Mouse (Mus musculus) stomach, embryonic 14.5 days (tissue): Measurements from ENCODE around the gene Morn3. TPM values are rescaled to one million over a fixed set of nuclear protein-coding genes. Genes with fewer than 3 reads are reported as not detected.

Experiments used
- ATAC-seq: fragments of 200-750 bp; cut with Nextera tagmentation; 2 replicates; pipeline ENCODE4 v1.8.0; 2017; ENCODE audit warnings: low read depth, moderate TSS enrichment; ENCODE audit not compliant: insufficient number of reproducible peaks, insufficient read depth, low FRiP score
- H3K27ac ChIP-seq: fragments of 300-500 bp; sonication (generic); 2 replicates; pipeline ENCODE4 v1.5.1; 2014; ENCODE audit warnings: mild to moderate bottlenecking, low read length, moderate library complexity, mixed read lengths
- H3K27me3 ChIP-seq: fragments of 300-500 bp; sonication (generic); 2 replicates; pipeline ENCODE4 v1.6.1; 2014; ENCODE audit warnings: low read length, control low read depth, mixed read lengths; ENCODE audit not compliant: control insufficient read depth, insufficient read depth
- H3K36me3 ChIP-seq: fragments of 300-500 bp; sonication (generic); 2 replicates; pipeline ENCODE4 v1.6.1; 2014; ENCODE audit warnings: mild to moderate bottlenecking, control low read depth, low read length, moderate library complexity, mixed read lengths; ENCODE audit not compliant: control insufficient read depth, insufficient read depth
- H3K4me1 ChIP-seq: fragments of 300-500 bp; sonication (generic); 2 replicates; pipeline ENCODE4 v1.6.1; 2014; ENCODE audit warnings: low read length, control low read depth, mixed read lengths; ENCODE audit not compliant: control insufficient read depth, insufficient read depth
- H3K4me2 ChIP-seq: fragments of 300-500 bp; sonication (generic); replicated peaks from 2 replicates; pipeline ENCODE4 v1.6.1; 2014; ENCODE audit warnings: low read depth, low read length, control low read depth
- H3K4me3 ChIP-seq: fragments of 300-500 bp; sonication (generic); 2 replicates; pipeline ENCODE4 v1.5.1; 2014; ENCODE audit warnings: low read depth, low read length, control low read depth
- H3K9ac ChIP-seq: fragments of 300-500 bp; sonication (generic); replicated peaks from 2 replicates; pipeline ENCODE4 v1.6.1; 2014; ENCODE audit warnings: low read depth, mild to moderate bottlenecking, control low read depth, low read length, moderate library complexity, mixed read lengths
- H3K9me3 ChIP-seq: fragments of 300-500 bp; sonication (generic); 2 replicates; pipeline ENCODE4 v1.6.1; 2016; ENCODE audit warnings: low read depth, low read length, control low read depth; ENCODE audit not compliant: control insufficient read depth
- WGBS: fragments of 180-500 bp; shearing (Covaris S2); extraction: QIAGEN DNeasy Blood & Tissue Kit; methylation state at CpG from one replicate; pipeline ENCODE4 v1.1.7; 2014; 5-methylcytosine and 5-hydroxymethylcytosine counted together
- polyA plus RNA-seq: library from polyadenylated mRNA; unstranded; fragments of >200 nt; fragmentation: Nextera tagmentation; extraction: Ambion mirVana; gene quantifications from 2 replicates; pipeline ENCODE4 v1.2.1, GENCODE M21; 2014

Gene Morn3
- polyA plus RNA-seq, 1 experiment from 2014 or later: not detected

DNA sequence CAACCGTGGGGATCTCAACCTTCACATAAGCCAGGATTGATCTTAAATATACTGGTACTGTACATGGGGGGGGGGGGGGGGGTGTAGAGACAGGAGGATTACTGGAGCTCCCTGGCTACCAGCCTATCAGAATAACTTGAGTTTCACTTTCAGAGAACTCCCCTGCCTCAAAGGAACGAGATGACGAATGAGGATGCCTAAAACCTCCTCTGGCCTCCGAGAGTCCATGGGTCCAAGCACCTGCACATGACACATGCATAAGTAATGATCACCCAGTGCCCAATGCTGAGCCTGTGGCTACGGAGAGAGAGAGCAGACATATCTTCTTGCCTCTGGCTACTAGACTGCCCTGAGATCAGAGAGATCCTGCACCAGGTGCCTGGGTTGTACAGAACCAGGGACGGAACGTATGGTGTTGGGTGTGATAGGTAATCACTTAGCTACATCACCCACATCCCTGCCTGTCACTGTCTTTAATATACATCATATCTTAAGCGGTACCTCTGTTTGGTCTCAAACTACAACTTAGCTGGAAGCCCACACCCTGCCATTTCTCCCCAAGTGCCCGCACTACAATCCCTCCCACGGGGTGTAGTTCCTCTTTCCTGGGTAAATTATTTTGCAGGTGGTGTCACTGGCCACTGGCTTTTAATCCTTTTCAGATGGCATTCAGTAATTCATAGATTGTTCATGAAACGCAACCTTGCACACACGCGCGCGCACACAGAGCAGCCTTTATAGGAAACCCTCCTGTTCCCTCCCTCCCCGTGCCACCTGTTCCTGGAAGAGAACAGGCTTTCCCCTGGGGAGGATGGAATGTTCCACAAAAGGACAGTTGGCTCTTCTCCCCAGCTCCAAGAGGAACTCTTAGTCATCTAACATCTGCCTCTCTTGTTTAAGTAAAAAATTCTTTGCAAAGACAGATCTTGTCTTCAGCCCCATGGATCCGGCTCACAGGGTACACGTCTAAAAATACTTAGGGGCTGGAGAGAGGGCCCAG lies 49.3 kb downstream of the Morn3 start:
- Histone ChIP-seq H3K27me3 (no peaks in the 10 kb centered on the region), H3K4me2 (no peak overlapping the region), H3K9me3 (no peaks in the 10 kb centered on the region), H3K36me3 (no peaks in the 10 kb centered on the region; the same call in 1 of the 2 replicates), H3K4me3 (no peak overlapping the region), H3K4me1 (no peaks in the 10 kb centered on the region), H3K27ac (no peak overlapping the region), H3K9ac (no peak overlapping the region)
- WGBS: 75% methylated on average over 18 of the region's 18 CpGs
- ATAC-seq: no peak

GRCm38 (mm10) chr5:122994910-122995309 lies 51.9 kb downstream of the Morn3 start:
- Histone ChIP-seq H3K4me1 (peaks cover 7% of the 10 kb centered on the region; the same call in 1 of the 2 replicates), H3K27me3 (no peaks in the 10 kb centered on the region), H3K9ac (no peak overlapping the region), H3K4me3 (no peak overlapping the region), H3K27ac (no peak overlapping the region), H3K9me3 (no peaks in the 10 kb centered on the region), H3K36me3 (no peaks in the 10 kb centered on the region; the same call in 1 of the 2 replicates), H3K4me2 (no peak overlapping the region)
- 0% methylated on average over 1 of the region's 1 CpGs for WGBS
- no peak for ATAC-seq

DNA sequence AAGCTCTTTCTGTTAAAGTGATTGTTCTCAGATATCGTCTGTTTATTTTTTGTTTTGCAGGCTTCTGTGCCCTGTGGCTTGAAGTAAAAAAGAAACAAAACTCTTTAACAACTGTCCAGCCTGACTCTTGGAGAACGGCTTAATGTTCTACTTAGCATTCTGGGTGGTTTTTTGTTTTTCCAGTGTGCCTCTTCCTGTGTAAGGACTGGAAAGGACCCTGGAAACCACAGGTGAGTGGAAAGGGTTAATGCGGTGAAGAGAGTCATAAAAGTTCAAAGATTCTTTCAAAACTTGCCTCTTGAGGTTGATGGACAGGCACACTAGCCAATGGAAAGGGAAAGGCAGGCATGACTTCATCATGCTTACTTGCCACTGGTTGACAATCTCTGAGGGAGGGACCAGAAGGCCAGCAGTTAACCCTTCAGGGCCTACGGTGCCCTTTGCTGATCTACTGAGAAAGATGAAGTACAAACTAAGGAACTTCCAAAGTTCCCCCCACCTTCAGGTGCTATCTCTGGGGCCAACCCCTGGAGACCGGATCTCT lies 52.4 kb downstream of the Morn3 start:
- 8% methylated on average over 5 of the region's 5 CpGs for WGBS
- Histone ChIP-seq H3K36me3 (no peaks in the 10 kb centered on the region; the same call in 1 of the 2 replicates), H3K4me1 (peaks cover 8% of the 10 kb centered on the region; the same call in 1 of the 2 replicates), H3K9me3 (no peaks in the 10 kb centered on the region), H3K4me2 (peak overlapping the region; percentile 22; the same call in 1 of the 2 replicates), H3K4me3 (no peak overlapping the region), H3K27ac (no peak overlapping the region), H3K27me3 (no peaks in the 10 kb centered on the region), H3K9ac (no peak overlapping the region)
- ATAC-seq: peak; percentile 93

GRCm38 (mm10) chr5:122993811-122994210 lies 53.0 kb downstream of the Morn3 start:
- peak overlapping the region; percentile 22; the same call in 1 of the 2 replicates for H3K4me2 ChIP-seq
- H3K4me1 ChIP-seq: peaks cover 8% of the 10 kb centered on the region; the same call in 1 of the 2 replicates
- no peak overlapping the region for H3K4me3 ChIP-seq
- no peak overlapping the region for H3K9ac ChIP-seq
- no peaks in the 10 kb centered on the region; the same call in 1 of the 2 replicates for H3K36me3 ChIP-seq
- ATAC-seq: no peak
- WGBS: 37% methylated on average over 2 of the region's 2 CpGs
- H3K9me3 ChIP-seq: no peaks in the 10 kb centered on the region
- H3K27me3 ChIP-seq: no peaks in the 10 kb centered on the region
- no peak overlapping the region for H3K27ac ChIP-seq

GRCm38 (mm10) chr5:122991350-122992004 lies 55.3 kb downstream of the Morn3 start:
- peaks cover 20% of the 10 kb centered on the region; the same call in 1 of the 2 replicates for H3K4me1 ChIP-seq
- 31% methylated on average over 5 of the region's 5 CpGs for WGBS
- no peak overlapping the region for H3K27ac ChIP-seq
- H3K27me3 ChIP-seq: no peaks in the 10 kb centered on the region
- H3K36me3 ChIP-seq: no peaks in the 10 kb centered on the region; the same call in 1 of the 2 replicates
- no peak for ATAC-seq
- no peaks in the 10 kb centered on the region for H3K9me3 ChIP-seq
- H3K4me2 ChIP-seq: no peak overlapping the region
- no peak overlapping the region for H3K9ac ChIP-seq
- no peak overlapping the region for H3K4me3 ChIP-seq

DNA sequence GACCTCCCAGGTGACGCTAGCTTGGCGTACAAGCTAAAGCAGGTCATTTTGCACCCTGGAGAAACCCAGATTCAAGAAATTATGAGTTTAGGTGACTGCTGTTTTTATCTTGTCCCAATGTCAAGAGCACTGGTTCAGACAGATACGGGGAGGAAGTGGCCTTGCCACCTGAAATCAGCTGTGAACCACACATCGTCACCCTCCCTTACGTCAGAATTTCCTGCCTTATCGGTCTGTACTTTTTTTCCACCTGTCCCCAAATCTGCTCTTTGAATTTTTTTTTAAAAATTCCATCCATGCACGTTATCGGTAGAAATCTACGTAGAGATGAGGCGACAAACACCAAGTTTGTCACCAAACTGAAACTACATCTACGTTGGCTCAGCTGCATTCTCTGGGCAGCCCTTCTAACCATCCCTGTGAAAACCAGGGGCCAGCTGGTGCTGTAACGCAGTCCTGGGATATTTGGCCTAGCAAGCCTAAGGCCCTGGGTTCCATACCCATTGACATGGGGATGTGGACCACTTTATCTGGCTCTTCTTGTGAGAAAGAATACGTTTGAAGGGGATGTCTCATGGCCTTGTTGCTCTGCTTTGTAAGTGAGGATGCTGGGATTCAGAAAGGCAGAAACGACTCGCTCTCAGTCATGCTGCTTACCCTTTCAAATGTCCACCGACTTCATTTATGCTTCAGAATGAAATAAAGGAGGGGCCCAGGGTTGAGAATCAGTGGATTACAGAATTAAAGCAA lies 56.2 kb downstream of the Morn3 start:
- Histone ChIP-seq H3K4me3 (peak overlapping the region; percentile 52; the same call in 1 of the 2 replicates), H3K9ac (no peak overlapping the region), H3K4me1 (peaks cover 20% of the 10 kb centered on the region; the same call in 1 of the 2 replicates), H3K27ac (no peak overlapping the region), H3K4me2 (peak overlapping the region; percentile 98), H3K36me3 (no peaks in the 10 kb centered on the region; the same call in 1 of the 2 replicates), H3K9me3 (no peaks in the 10 kb centered on the region), H3K27me3 (no peaks in the 10 kb centered on the region)
- ATAC-seq: no peak
- 31% methylated on average over 16 of the region's 16 CpGs for WGBS

- no peak for ATAC-seq
- H3K4me1 ChIP-seq: peaks cover 24% of the 10 kb centered on the region; the same call in 1 of the 2 replicates
- WGBS: 4% methylated on average over 15 of the region's 15 CpGs
- H3K9ac ChIP-seq: peak within 1 kb of the TSS; percentile 49
- H3K9me3 ChIP-seq: no peaks in the 10 kb centered on the region
- H3K4me3 ChIP-seq: peak within 1 kb of the TSS; percentile 52
- H3K4me2 ChIP-seq: peak within 1 kb of the TSS; percentile 98
- H3K36me3 ChIP-seq: no peaks in the 10 kb centered on the region
- peak within 1 kb of the TSS; percentile 39; the same call in 1 of the 2 replicates for H3K27ac ChIP-seq
- no peaks in the 10 kb centered on the region for H3K27me3 ChIP-seq
Measured at GRCm38 (mm10) chr5:122989551-122990330, 57.1 kb downstream of the Morn3 start, which contains the start of gene Kdm2b. Gene Kdm2b, minus strand, starts transcription at chr5:122989823.
